3 mouse cellular contexts compared by ENCODE assay signal in the genomic region with DNA sequence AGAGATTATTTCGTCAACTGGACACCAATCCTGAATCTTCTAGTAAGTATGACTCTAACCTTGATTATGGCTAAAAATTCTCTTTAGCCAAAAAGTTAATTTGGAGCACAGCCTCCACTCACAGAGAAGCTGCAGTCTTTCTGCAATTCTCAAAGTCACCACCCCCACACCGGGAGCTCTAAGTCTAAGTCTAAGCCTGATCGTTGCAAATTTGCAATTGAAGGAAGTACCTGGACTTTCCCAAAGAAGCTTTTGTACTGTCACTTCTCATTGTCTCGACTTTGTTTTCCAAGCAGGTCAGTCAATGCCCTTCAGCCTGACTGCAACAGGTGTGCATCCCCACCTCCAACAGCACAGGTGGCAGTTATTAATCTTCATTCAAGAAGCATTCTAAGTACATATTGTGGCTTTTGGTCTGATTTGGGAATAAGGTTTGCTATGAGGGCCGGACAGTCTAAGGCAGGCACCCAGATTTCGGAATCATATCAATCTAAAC. TPM values are rescaled to one million over a fixed set of nuclear protein-coding genes. Genes with fewer than 3 reads are reported as not detected.
"Had no signal": no experiment of that assay in that cellular context is flagged by ENCODE, and none has a peak within 500 bp of the region (broad histone marks: within the 10 kb centered on the region; RNA-seq: fewer than 3 reads in every experiment).

No protein-coding gene starts in this region.

RNA-seq across cellular contexts. Expression of a gene that starts 35.6 kb away (rescaled TPM):
- total RNA-seq: common myeloid progenitor, adult 5-6 weeks; granulocyte monocyte progenitor cell, adult 5-6 weeks had no signal
- polyA plus RNA-seq: erythroblast, embryonic 14.5 days had no signal
